Mouse (Mus musculus) liver, embryonic 14.5 days (tissue): ENCODE data around the gene Stk11ip. TPM values are rescaled to one million over a fixed set of nuclear protein-coding genes. Genes with fewer than 3 reads are reported as not detected.

Source experiments
- ATAC-seq: fragments of 200-750 bp; cut with Nextera tagmentation; 2 replicates; pipeline ENCODE4 v1.8.0; 2017; ENCODE audit warnings: moderate number of reproducible peaks, mild to moderate bottlenecking, moderate library complexity; ENCODE audit not compliant: insufficient read depth
- DNase-seq, 3 experiments: peaks; one replicate each; pipeline ENCODE4 v3.0.0-alpha.2; 2012 to 2013; ENCODE audit warnings: low read depth in 3 of 3, low spot score in 3 of 3
- H3K27ac ChIP-seq: fragments of 300-500 bp; sonication (generic); 2 replicates; pipeline ENCODE4 v1.5.1; 2014; ENCODE audit warnings: moderate library complexity, mild to moderate bottlenecking, control low read depth, inconsistent platforms
- H3K27me3 ChIP-seq: fragments of 300-500 bp; sonication (generic); 2 replicates; pipeline ENCODE4 v1.6.1; 2014; ENCODE audit warnings: mild to moderate bottlenecking, low read length, moderate library complexity; ENCODE audit not compliant: control insufficient read depth, insufficient read depth
- H3K36me3 ChIP-seq: fragments of 300-500 bp; sonication (generic); replicated peaks from 2 replicates; pipeline ENCODE4 v1.6.1; 2014; ENCODE audit warnings: low read depth; ENCODE audit not compliant: control insufficient read depth, insufficient read depth
- H3K4me1 ChIP-seq, 2 experiments: fragments of 200-500 bp in 1 of 2; fragments of 300-500 bp in 1 of 2; sonication (generic) in 1 of 2; replicated peaks; 2 replicates each; pipeline ENCODE4 v1.6.1; 2012 to 2014; ENCODE audit warnings: antibody characterized with exemption in 1 of 2, inconsistent platforms in 1 of 2, low read length in 1 of 2; ENCODE audit not compliant: control insufficient read depth in 2 of 2, insufficient read depth in 2 of 2
- H3K4me2 ChIP-seq: fragments of 300-500 bp; sonication (generic); 2 replicates; pipeline ENCODE4 v1.6.1; 2014; ENCODE audit warnings: low read depth, mild to moderate bottlenecking, control low read depth, moderate library complexity
- H3K4me3 ChIP-seq, 2 experiments: fragments of 200-500 bp in 1 of 2; fragments of 300-500 bp in 1 of 2; sonication (generic) in 1 of 2; 2 replicates each; pipeline ENCODE4 v1.5.1; 2012 to 2014; ENCODE audit warnings: low read depth in 2 of 2, low read length in 2 of 2, mild to moderate bottlenecking in 2 of 2, control low read depth in 1 of 2, inconsistent platforms in 1 of 2, moderate library complexity in 1 of 2; ENCODE audit not compliant: insufficient read depth in 1 of 2
- H3K9ac ChIP-seq: fragments of 300-500 bp; sonication (generic); replicated peaks from 2 replicates; pipeline ENCODE4 v1.6.1; 2014; ENCODE audit warnings: mild to moderate bottlenecking, control low read depth, moderate library complexity
- H3K9me3 ChIP-seq: fragments of 300-500 bp; sonication (generic); 2 replicates; pipeline ENCODE4 v1.6.1; 2016; ENCODE audit warnings: low read length, mixed read lengths; ENCODE audit not compliant: control insufficient read depth
- CTCF ChIP-seq: IDR thresholded peaks from 2 replicates; pipeline ENCODE4 v1.5.1; 2016; ENCODE audit warnings: antibody characterized with exemption, low read depth, control low read depth
- EP300 ChIP-seq: IDR thresholded peaks from 2 replicates; pipeline ENCODE4 v1.6.1; 2016; ENCODE audit warnings: antibody characterized with exemption, low read depth
- WGBS: fragments of 180-500 bp; shearing (Covaris S2); extraction: QIAGEN DNeasy Blood & Tissue Kit; methylation state at CpG from one replicate; pipeline ENCODE4 v1.1.7; 2014; ENCODE audit not compliant: insufficient replicate concordance; 5-methylcytosine and 5-hydroxymethylcytosine counted together
- polyA plus RNA-seq, 2 experiments: library from polyadenylated mRNA; depleted of rRNA in 1 of 2; stranded (reverse) in 1 of 2; unstranded in 1 of 2; fragments of >200 nt; fragmentation: Nextera tagmentation in 1 of 2; extraction: Ambion mirVana in 1 of 2; gene quantifications; 2 replicates each; pipeline versions ENCODE4 v1.2.1 to v1.2.3; 2012 to 2014

The Stk11ip gene
- polyA plus RNA-seq, 2 experiments, result 3.4 to 5.9 TPM

DNA sequence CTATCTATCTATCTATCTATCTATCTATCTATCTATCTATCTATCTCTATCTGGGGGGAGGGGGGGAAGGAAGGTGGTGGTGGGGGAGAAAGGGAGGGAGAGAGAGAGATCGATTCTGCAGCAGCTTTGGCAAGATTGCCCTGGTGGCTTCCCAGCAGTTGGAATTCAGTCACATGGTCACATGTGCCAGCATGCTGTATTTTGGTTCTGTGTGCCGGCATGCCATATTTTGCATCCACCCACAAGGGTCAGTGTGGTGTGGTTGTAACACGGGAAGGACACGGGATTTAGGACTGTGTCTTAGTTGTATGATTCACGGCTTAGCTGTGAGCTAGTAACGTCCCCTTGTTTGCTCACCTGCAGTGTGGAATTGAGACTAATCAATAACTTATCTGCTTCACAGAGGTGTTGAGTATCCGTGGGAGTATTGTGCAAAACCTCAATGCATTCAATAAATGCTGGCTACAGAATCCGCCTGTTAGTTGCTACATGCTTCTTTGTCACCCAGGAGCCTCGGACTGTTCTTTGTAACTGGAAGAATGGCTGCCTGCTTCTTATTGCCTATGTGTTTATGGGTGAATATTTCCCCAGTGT lies 17.4 kb downstream of the Stk11ip start:
- no peak overlapping the region for H3K4me3 ChIP-seq
- DNase-seq, result no peak
- H3K36me3 ChIP-seq, result no peaks in the 10 kb centered on the region
- no peak overlapping the region for H3K9ac ChIP-seq
- TF ChIP-seq EP300, result no peak
- no peak for TF ChIP-seq CTCF
- no peaks in the 10 kb centered on the region for H3K9me3 ChIP-seq
- no peak for ATAC-seq
- no peaks in the 10 kb centered on the region for H3K4me1 ChIP-seq
- no peaks in the 10 kb centered on the region for H3K27me3 ChIP-seq
- 62% methylated on average over 9 of the region's 9 CpGs for WGBS
- no peak overlapping the region for H3K27ac ChIP-seq
- no peak overlapping the region for H3K4me2 ChIP-seq

DNA sequence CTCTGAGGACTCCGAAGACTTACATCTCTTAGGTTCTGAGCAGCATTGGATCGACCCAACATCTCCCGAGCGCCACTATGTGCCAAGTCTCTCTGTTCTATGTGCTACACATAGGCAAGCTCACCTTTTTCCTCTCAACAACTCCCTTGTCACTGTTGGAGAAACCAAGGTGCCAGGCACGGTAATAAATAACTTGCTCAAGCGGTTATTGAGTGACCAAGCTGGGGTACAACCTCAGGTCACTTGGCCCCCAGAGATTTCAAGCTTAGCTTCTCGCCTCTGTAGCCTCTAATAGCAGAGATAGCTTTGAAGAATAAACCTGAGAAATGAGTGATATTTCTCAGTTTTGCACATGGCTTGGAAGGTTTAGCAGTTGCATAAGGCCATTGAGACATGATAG lies 20.2 kb downstream of the Stk11ip start:
- H3K27ac ChIP-seq, result no peak overlapping the region
- H3K4me2 ChIP-seq, result no peak overlapping the region
- DNase-seq, result no peak
- TF ChIP-seq CTCF, result no peak
- no peak for TF ChIP-seq EP300
- no peak overlapping the region for H3K4me3 ChIP-seq
- H3K9ac ChIP-seq, result no peak overlapping the region
- H3K4me1 ChIP-seq, result no peaks in the 10 kb centered on the region
- 72% methylated on average over 7 of the region's 7 CpGs for WGBS
- no peak for ATAC-seq
- H3K36me3 ChIP-seq, result no peaks in the 10 kb centered on the region
- no peaks in the 10 kb centered on the region for H3K9me3 ChIP-seq
- peaks cover 8% of the 10 kb centered on the region for H3K27me3 ChIP-seq

DNA sequence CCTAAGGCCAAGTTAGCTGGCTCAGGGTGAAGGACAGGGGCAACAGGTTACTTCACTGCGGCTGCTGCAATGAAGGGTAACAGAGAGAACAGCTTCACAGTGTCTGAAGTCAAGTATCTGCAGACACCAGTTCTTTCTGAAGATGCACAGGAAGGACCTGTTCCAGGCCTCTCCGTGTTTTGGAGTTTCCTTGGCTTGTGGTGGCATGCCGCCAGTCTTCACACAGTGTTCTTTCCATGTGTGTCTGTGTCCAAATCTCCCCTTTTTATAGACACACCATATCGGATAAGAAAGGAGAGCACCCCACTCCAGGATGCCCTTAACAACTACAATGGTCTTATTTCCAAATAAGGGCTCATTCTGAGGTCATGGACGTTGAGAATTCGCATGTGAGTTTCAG lies 23.0 kb downstream of the Stk11ip start:
- no peaks in the 10 kb centered on the region for H3K36me3 ChIP-seq
- H3K27ac ChIP-seq, result no peak overlapping the region
- DNase-seq, result no peak
- H3K4me3 ChIP-seq, result no peak overlapping the region
- WGBS, result 65% methylated on average over 6 of the region's 6 CpGs
- no peak overlapping the region for H3K4me2 ChIP-seq
- no peaks in the 10 kb centered on the region for H3K4me1 ChIP-seq
- no peak overlapping the region for H3K9ac ChIP-seq
- no peaks in the 10 kb centered on the region for H3K9me3 ChIP-seq
- peaks cover 12% of the 10 kb centered on the region for H3K27me3 ChIP-seq
- TF ChIP-seq EP300, result no peak
- no peak for TF ChIP-seq CTCF
- ATAC-seq, result no peak

DNA sequence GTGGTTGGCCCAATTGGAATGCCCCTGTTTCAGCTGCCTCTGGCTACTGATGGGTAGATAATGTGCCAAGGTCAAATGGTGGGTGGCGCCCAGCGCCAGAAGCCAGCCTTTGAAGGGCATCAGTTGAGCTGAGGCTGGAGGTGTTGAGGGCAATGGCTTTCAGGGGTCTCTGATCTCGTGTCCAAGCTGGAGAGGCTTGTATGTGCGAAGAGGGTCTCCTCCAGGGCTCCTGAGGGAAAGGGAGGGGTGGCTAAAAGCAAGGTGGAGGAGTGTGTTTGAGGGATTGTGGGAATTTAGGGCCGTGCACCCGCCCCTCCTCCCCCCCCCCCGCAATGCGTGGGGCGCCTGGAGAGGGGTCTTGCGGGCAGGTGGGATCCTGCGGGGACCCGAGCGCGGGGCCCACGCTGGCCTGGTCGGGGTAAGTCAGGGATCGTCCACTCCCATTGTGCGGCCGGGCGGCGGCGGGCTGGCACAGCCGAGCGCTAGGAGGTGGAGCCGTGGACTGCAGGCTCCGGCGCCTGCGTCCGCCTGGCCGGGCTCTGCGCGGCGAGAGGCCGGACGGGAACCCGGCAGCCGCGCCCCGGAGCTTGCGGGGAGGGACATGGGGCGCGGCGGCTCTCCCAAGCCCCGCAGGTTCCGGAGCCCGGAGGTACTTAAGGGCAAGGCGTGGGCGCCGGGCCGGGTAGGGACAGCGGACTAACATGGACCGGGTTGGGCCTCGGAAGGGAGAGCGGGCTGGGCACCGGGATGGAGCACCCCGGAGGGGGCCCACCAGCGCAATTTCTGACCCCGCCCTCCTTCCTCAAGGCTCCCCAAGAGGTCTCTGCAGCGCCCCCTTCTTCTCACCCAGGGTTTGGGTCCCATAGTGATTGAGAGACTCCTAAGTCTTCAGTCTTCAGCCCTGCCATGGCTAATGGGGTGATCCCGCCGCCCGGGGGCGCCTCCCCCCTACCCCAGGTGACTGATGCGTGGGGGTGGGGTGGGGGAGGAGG lies 24.9 kb downstream of the Stk11ip start, which contains the start of gene Slc4a3:
TSS of gene Slc4a3 (plus strand) at position 302 of the 992 bp plus-strand sequence.
- ATAC-seq, result 0 out of 2 replicates have a peak, but pooled peaks have one; percentile 13
- 2% methylated on average over 60 of the region's 64 CpGs for WGBS
- Histone ChIP-seq H3K9me3 (no peaks in the 10 kb centered on the region), H3K27me3 (peaks cover 12% of the 10 kb centered on the region), H3K27ac (no peak within 1 kb of the TSS), H3K9ac (no peak within 1 kb of the TSS), H3K4me2 (peak within 1 kb of the TSS; percentile 55), H3K4me3 (peak within 1 kb of the TSS; percentile 32 to 48), H3K36me3 (no peaks in the 10 kb centered on the region), H3K4me1 (no peaks in the 10 kb centered on the region)
- DNase-seq, result no peak
- TF ChIP-seq EP300, result no peak
- 0 out of 2 replicates have a peak, but pooled peaks have one; percentile 0 for TF ChIP-seq CTCF

DNA sequence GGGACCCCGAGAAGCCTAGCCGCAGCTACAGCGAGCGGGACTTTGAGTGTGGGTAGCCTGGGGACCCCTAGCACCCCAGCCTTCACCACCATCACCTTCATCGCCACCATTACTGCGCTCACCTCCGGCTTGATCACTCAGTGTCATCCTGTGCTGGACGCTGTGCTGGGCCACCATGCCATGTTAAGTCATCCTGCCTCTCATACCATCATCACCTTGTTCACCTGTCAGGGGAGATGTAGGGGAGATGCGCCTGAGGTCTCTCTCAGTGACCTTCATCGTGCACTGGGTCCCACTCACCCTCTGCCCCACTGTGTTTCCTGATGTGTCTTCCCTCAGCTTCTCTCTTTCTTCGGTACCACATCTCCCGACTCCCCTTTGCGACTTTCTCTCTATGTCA lies 26.0 kb downstream of the Stk11ip start:
- Histone ChIP-seq H3K4me3 (no peak overlapping the region), H3K4me2 (no peak overlapping the region), H3K27me3 (peaks cover 12% of the 10 kb centered on the region), H3K36me3 (no peaks in the 10 kb centered on the region), H3K9me3 (no peaks in the 10 kb centered on the region), H3K4me1 (no peaks in the 10 kb centered on the region), H3K27ac (no peak overlapping the region), H3K9ac (no peak overlapping the region)
- no peak for ATAC-seq
- no peak for TF ChIP-seq CTCF
- no peak for TF ChIP-seq EP300
- WGBS, result 71% methylated on average over 13 of the region's 13 CpGs
- DNase-seq, result no peak
